Mouse (Mus musculus) hindbrain, embryonic 16.5 days (tissue): ENCODE data around the gene Il11ra2. TPM values are rescaled to one million over a fixed set of nuclear protein-coding genes. Genes with fewer than 3 reads are reported as not detected.
"Not testable (repeated sequence)": the region's sequence is repeated elsewhere in the genome, so short reads cannot be mapped to it uniquely, and the experiment has no call there.

Source experiments
- ATAC-seq: fragments of 200-750 bp; cut with Nextera tagmentation; 2 replicates; pipeline ENCODE4 v1.8.0; 2017; ENCODE audit warnings: moderate TSS enrichment, moderate library complexity
- H3K27ac ChIP-seq: fragments of 300-500 bp; sonication (generic); 2 replicates; pipeline ENCODE4 v1.5.1; 2014; ENCODE audit warnings: low read depth, mild to moderate bottlenecking, control low read depth, low read length, moderate library complexity
- H3K27me3 ChIP-seq: fragments of 300-500 bp; sonication (generic); replicated peaks from 2 replicates; pipeline ENCODE4 v1.6.1; 2014; ENCODE audit warnings: low read length; ENCODE audit not compliant: control insufficient read depth, insufficient read depth
- H3K36me3 ChIP-seq: fragments of 300-500 bp; sonication (generic); 2 replicates; pipeline ENCODE4 v1.6.1; 2014; ENCODE audit warnings: mild to moderate bottlenecking, low read length, moderate library complexity, mixed read lengths; ENCODE audit not compliant: control insufficient read depth, insufficient read depth
- H3K4me1 ChIP-seq: fragments of 300-500 bp; sonication (generic); 2 replicates; pipeline ENCODE4 v1.6.1; 2014; ENCODE audit warnings: low read depth, low read length; ENCODE audit not compliant: control insufficient read depth, insufficient read depth
- H3K4me2 ChIP-seq: fragments of 300-500 bp; sonication (generic); 2 replicates; pipeline ENCODE4 v1.6.1; 2014; ENCODE audit warnings: mild to moderate bottlenecking, low read length, control low read depth, moderate library complexity
- H3K4me3 ChIP-seq: fragments of 300-500 bp; sonication (generic); 2 replicates; pipeline ENCODE4 v1.5.1; 2014; ENCODE audit warnings: mild to moderate bottlenecking, low read length, control low read depth, moderate library complexity
- H3K9ac ChIP-seq: fragments of 300-500 bp; sonication (generic); 2 replicates; pipeline ENCODE4 v1.6.1; 2014; ENCODE audit warnings: low read depth, mild to moderate bottlenecking, control low read depth, low read length, moderate library complexity
- H3K9me3 ChIP-seq: fragments of 300-500 bp; sonication (generic); 2 replicates; pipeline ENCODE4 v1.6.1; 2014; ENCODE audit warnings: mild to moderate bottlenecking, low read length, moderate library complexity; ENCODE audit not compliant: control insufficient read depth
- WGBS: fragments of 180-500 bp; shearing (Covaris S2); extraction: QIAGEN DNeasy Blood & Tissue Kit; methylation state at CpG from one replicate; pipeline ENCODE4 v1.1.7; 2014; 5-methylcytosine and 5-hydroxymethylcytosine counted together
- polyA plus RNA-seq: library from polyadenylated mRNA; unstranded; fragments of >200 nt; fragmentation: Nextera tagmentation; extraction: Ambion mirVana; gene quantifications from 2 replicates; pipeline ENCODE4 v1.2.1, GENCODE M21; 2015

Il11ra2 gene
- not detected in 2 replicates for polyA plus RNA-seq

- H3K9ac ChIP-seq, H3K9me3 ChIP-seq, H3K4me2 ChIP-seq, H3K36me3 ChIP-seq, H3K27me3 ChIP-seq, H3K4me3 ChIP-seq, H3K27ac ChIP-seq, ATAC-seq, H3K4me1 ChIP-seq: not testable (repeated sequence)
- WGBS = no CpG with 5 or more reads among the region's 3 CpGs
Measured at GRCm38 (mm10) chr4:42661793-42662192, at the start of gene Il11ra2. Gene Il11ra2, minus strand, starts transcription at chr4:42661893.

- H3K9me3 ChIP-seq, H3K4me3 ChIP-seq, H3K4me1 ChIP-seq, H3K27me3 ChIP-seq, H3K9ac ChIP-seq, H3K4me2 ChIP-seq, H3K27ac ChIP-seq, H3K36me3 ChIP-seq: not testable (repeated sequence)
- ATAC-seq = peak; percentile 79
- WGBS = no CpG with 5 or more reads among the region's 18 CpGs
Measured at GRCm38 (mm10) chr4:42682183-42682524, 20.5 kb upstream of the Il11ra2 start.

GRCm38 (mm10) chr4:42681473-42682182 is 19.9 kb upstream of the Il11ra2 start:
- not testable (repeated sequence) for H3K4me1 ChIP-seq, H3K4me2 ChIP-seq, H3K36me3 ChIP-seq, H3K9ac ChIP-seq, H3K27me3 ChIP-seq, H3K27ac ChIP-seq, H3K9me3 ChIP-seq, H3K4me3 ChIP-seq
- no CpG with 5 or more reads among the region's 66 CpGs for whole genome bisulfite sequencing
- ATAC-seq = peak; percentile 56

- not testable (repeated sequence) for H3K27ac ChIP-seq, H3K9me3 ChIP-seq, H3K9ac ChIP-seq, H3K4me3 ChIP-seq, H3K4me1 ChIP-seq, H3K27me3 ChIP-seq, H3K36me3 ChIP-seq, H3K4me2 ChIP-seq
- ATAC-seq = peak; percentile 42; the same call in 1 of the 2 replicates
- WGBS = no CpG with 5 or more reads among the region's 32 CpGs
Measured at GRCm38 (mm10) chr4:42680374-42681356, 19.0 kb upstream of the Il11ra2 start.

- H3K9ac ChIP-seq, H3K4me2 ChIP-seq, H3K27me3 ChIP-seq, H3K4me1 ChIP-seq, ATAC-seq, H3K9me3 ChIP-seq, H3K4me3 ChIP-seq, H3K27ac ChIP-seq, H3K36me3 ChIP-seq: not testable (repeated sequence)
- no CpG with 5 or more reads among the region's 7 CpGs for WGBS
Measured at GRCm38 (mm10) chr4:42679365-42679764, 17.7 kb upstream of the Il11ra2 start.

GRCm38 (mm10) chr4:42675415-42675814 is 13.7 kb upstream of the Il11ra2 start:
- WGBS = no CpG with 5 or more reads among the region's 4 CpGs
- not testable (repeated sequence) for H3K9ac ChIP-seq, H3K9me3 ChIP-seq

GRCm38 (mm10) chr4:42654951-42655350 is 6.7 kb downstream of the Il11ra2 start, which contains the start of gene Ccl27b:
Gene Ccl27b, plus strand, starts transcription at chr4:42655251.
- WGBS = no CpG with 5 or more reads among the region's 9 CpGs
- not testable (repeated sequence) for H3K27me3 ChIP-seq, ATAC-seq, H3K4me3 ChIP-seq, H3K4me1 ChIP-seq, H3K9me3 ChIP-seq, H3K9ac ChIP-seq, H3K36me3 ChIP-seq, H3K27ac ChIP-seq, H3K4me2 ChIP-seq

More at GRCm38 (mm10) chr4:42675415-42675814, 13.7 kb upstream of the Il11ra2 start:
- H3K4me3 ChIP-seq, H3K27ac ChIP-seq, H3K36me3 ChIP-seq, ATAC-seq, H3K4me1 ChIP-seq, H3K4me2 ChIP-seq, H3K27me3 ChIP-seq: not testable (repeated sequence)

GRCm38 (mm10) chr4:42629419-42629818 is 32.3 kb downstream of the Il11ra2 start, which contains the start of gene Gm2564:
Gene Gm2564, plus strand, starts transcription at chr4:42629719.
- not testable (repeated sequence) for H3K4me1 ChIP-seq, H3K4me3 ChIP-seq, H3K36me3 ChIP-seq, H3K9me3 ChIP-seq, ATAC-seq, H3K27ac ChIP-seq, H3K4me2 ChIP-seq, H3K9ac ChIP-seq, H3K27me3 ChIP-seq
- WGBS = no CpG with 5 or more reads among the region's 8 CpGs

- not testable (repeated sequence) for H3K36me3 ChIP-seq, H3K27me3 ChIP-seq, H3K4me3 ChIP-seq, ATAC-seq, H3K9ac ChIP-seq, H3K4me1 ChIP-seq, H3K27ac ChIP-seq, H3K9me3 ChIP-seq, H3K4me2 ChIP-seq
- no CpG with 5 or more reads among the region's 5 CpGs for WGBS
Measured at GRCm38 (mm10) chr4:42611895-42612294, 49.8 kb downstream of the Il11ra2 start, which contains the start of gene Gm10591. Gene Gm10591, plus strand, starts transcription at chr4:42612195.
